In the genomic region with DNA sequence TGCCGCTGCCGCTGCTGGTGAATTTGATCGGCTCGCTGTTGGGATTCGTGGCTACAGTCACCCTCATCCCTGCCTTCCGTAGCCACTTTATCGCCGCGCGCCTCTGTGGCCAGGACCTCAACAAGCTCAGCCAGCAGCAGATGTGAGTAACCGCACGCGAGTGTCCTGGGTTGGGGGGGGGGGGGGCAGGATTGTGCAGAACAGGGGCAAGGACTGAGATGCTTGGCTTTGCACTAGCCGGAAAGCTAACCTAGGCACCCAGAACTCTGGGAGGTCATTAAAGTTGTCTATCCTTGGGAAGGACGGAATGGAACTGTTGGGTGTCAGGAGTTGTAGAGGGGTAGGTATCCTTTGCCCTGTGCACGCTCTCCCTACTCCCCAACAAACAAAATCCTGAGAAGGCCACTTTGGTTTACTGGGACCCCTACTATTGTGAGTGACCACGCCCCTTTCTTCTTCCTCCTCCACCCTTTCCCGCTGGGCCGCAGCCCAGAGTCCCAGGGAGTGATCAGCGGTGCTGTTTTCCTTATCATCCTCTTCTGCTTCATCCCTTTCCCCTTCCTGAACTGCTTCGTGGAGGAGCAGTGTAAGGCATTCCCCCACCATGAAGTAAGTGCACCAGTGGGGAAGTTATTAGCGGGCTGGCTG, we compare ENCODE assay signal across 8 mouse cellular contexts. TPM values are rescaled to one million over a fixed set of nuclear protein-coding genes. Genes with fewer than 3 reads are reported as not detected.
DNase-seq lines count a peak whose midpoint lies in the region; ATAC-seq and TF ChIP-seq lines count a peak whose summit lies in the region.

No protein-coding gene starts in this region.

- peak; percentile 34; the same call in 1 of the 2 replicates for TF ChIP-seq POLR2A in bone marrow, adult 2 months (IDR thresholded peaks at IDR 0.05; ENCODE audit: borderline replicate concordance, control insufficient read depth, low read depth, low read length)
- 0 out of 2 replicates have a peak, but pooled peaks have one; percentile 39 for TF ChIP-seq POLR2A in heart, adult 2 months (IDR thresholded peaks at IDR 0.05; ENCODE audit: insufficient read depth, low read depth, low read length)

- H3K27me3 ChIP-seq in heart, adult 2 months (ENCODE audit: control insufficient read depth, insufficient read depth, low read length): no peaks in the 10 kb centered on the region
- no peaks in the 10 kb centered on the region for H3K27me3 ChIP-seq in kidney, postnatal 0 days (ENCODE audit: insufficient read depth, low read length)

- under 1% methylated on average over 22 of the region's 22 CpGs for WGBS in bone marrow, adult 2 months
- WGBS in heart, adult 2 months: 1% methylated on average over 22 of the region's 22 CpGs
- WGBS in kidney, postnatal 0 days: under 1% methylated on average over 22 of the region's 22 CpGs

- peak overlapping the region; percentile 80 for H3K4me2 ChIP-seq in kidney, postnatal 0 days (ENCODE audit: low read length)

- 0 out of 2 replicates have a peak, but pooled peaks have one; percentile 27 for TF ChIP-seq EP300 in heart, adult 2 months (IDR thresholded peaks at IDR 0.05; ENCODE audit: insufficient read depth, low read depth, low read length)

- no peaks in the 10 kb centered on the region for H3K79me2 ChIP-seq in heart, adult 2 months (replicated peaks; ENCODE audit: control insufficient read depth, insufficient read depth, low read length)

- TF ChIP-seq CTCF in bone marrow, adult 2 months (IDR thresholded peaks at IDR 0.05; ENCODE audit: control insufficient read depth, insufficient read depth, low read length): no peak
- TF ChIP-seq CTCF in heart, adult 2 months (IDR thresholded peaks at IDR 0.05): no peak
- TF ChIP-seq CTCF in kidney, postnatal 0 days (IDR thresholded peaks at IDR 0.05; ENCODE audit: low read depth): no peak

- ATAC-seq in kidney, postnatal 0 days (replicated peaks; ENCODE audit: low FRiP score, low read depth): peak; percentile 18; the same call in 1 of the 2 replicates
- ATAC-seq in cerebellum, adult (ENCODE audit: insufficient number of reproducible peaks, low FRiP score, low TSS enrichment): no peak

- H3K4me3 ChIP-seq in bone marrow, adult 2 months (replicated peaks; ENCODE audit: control insufficient read depth, low read depth, low read length): peak overlapping the region; percentile 91
- peak overlapping the region; percentile 86 for H3K4me3 ChIP-seq in heart, adult 2 months
- peak overlapping the region; percentile 76 for H3K4me3 ChIP-seq in kidney, postnatal 0 days (replicated peaks; ENCODE audit: low read depth, low read length)

- H3K9ac ChIP-seq in heart, adult 2 months (ENCODE audit: low read depth, low read length): peak overlapping the region; percentile 88
- peak overlapping the region; percentile 81 for H3K9ac ChIP-seq in kidney, postnatal 0 days (ENCODE audit: low read depth, low read length)

- peak; percentile 44 for DNase-seq in adrenal gland, adult 2 months
- no peak for DNase-seq in adrenal gland, adult 8-10 months
- peak; percentile 66 to 72 for DNase-seq in heart, adult 2 months
- peak; percentile 76 for DNase-seq in kidney, postnatal 0 days (ENCODE audit: low spot score)
- DNase-seq in lung, postnatal 4 days: peak; percentile 59 to 66
- DNase-seq in left cerebral cortex, adult 8-10 months (ENCODE audit: low spot score in 2 of 2): no peak

- H3K9me3 ChIP-seq in kidney, postnatal 0 days (replicated peaks; ENCODE audit: low read length): no peaks in the 10 kb centered on the region

- H3K36me3 ChIP-seq in heart, adult 2 months (ENCODE audit: control insufficient read depth, insufficient read depth, low read length): no peaks in the 10 kb centered on the region
- H3K36me3 ChIP-seq in kidney, postnatal 0 days (ENCODE audit: insufficient read depth, low read length): 0 out of 2 replicates have a peak, but pooled peaks cover 13% of the 10 kb centered on the region

- peaks cover 3% of the 10 kb centered on the region for H3K4me1 ChIP-seq in bone marrow, adult 2 months (ENCODE audit: control insufficient read depth, insufficient read depth, low read length)
- peaks cover 3% of the 10 kb centered on the region for H3K4me1 ChIP-seq in heart, adult 2 months (ENCODE audit: control insufficient read depth, insufficient read depth, low read length)
- H3K4me1 ChIP-seq in kidney, postnatal 0 days (replicated peaks; ENCODE audit: insufficient read depth, low read length): peaks cover 8% of the 10 kb centered on the region; the same call in 1 of the 2 replicates

- H3K27ac ChIP-seq in bone marrow, adult 2 months (ENCODE audit: control insufficient read depth, insufficient read depth, low read depth, low read length, poor library complexity): peak overlapping the region; percentile 56
- H3K27ac ChIP-seq in heart, adult 2 months: peak overlapping the region; percentile 95
- peak overlapping the region; percentile 94 for H3K27ac ChIP-seq in kidney, postnatal 0 days

- intact Hi-C loops in heart, adult 2 months (cut with DNase I): loop anchor here (2.0 kb wide), 1 partner anchor 22 kb away; the partner anchor contains the start of gene Hinfp

RNA-seq across cellular contexts. Expression of gene Dpagt1, which starts 1.4 kb away (rescaled TPM):
- 10 to 100 TPM; 28.2 to 36.1 TPM for total RNA-seq in adrenal gland, adult 2 months (2021)
- 55.8 and 68.2 TPM in 2 replicates for polyA plus RNA-seq in adrenal gland, adult 2 months (2012; rRNA removed)
- 10 to 100 TPM; 31.4 to 37.0 (median 34.8) TPM for total RNA-seq in adrenal gland, adult 8-10 months (2022)
- polyA plus RNA-seq in bone marrow, adult 2 months (2011; ENCODE audit: insufficient read depth, insufficient read length, low replicate concordance, missing spikeins): 11.2 and 30.7 TPM in 2 replicates
- total RNA-seq in heart, adult 2 months (2021): 10 to 100 TPM; 18.9 to 20.6 TPM
- polyA plus RNA-seq in heart, adult 2 months (2012; rRNA removed): 34.3 and 51.3 TPM in 2 replicates
- polyA plus RNA-seq in kidney, postnatal 0 days (2015; fragmentation: Nextera tagmentation; extraction: Ambion mirVana): 32.2 and 33.6 TPM in 2 replicates
- total RNA-seq in left cerebral cortex, adult 8-10 months (2022): 10 to 100 TPM; 15.2 to 16.9 (median 16.5) TPM

RNA-seq across cellular contexts. Expression of gene C2cd2l, which starts 7.1 kb away (rescaled TPM):
- total RNA-seq in adrenal gland, adult 2 months (2021): 10 to 100 TPM; 46.1 to 59.0 TPM
- polyA plus RNA-seq in adrenal gland, adult 2 months (2012; rRNA removed): 100 and 106 TPM in 2 replicates
- 10 to 100 TPM; 42.6 to 60.5 (median 49.9) TPM for total RNA-seq in adrenal gland, adult 8-10 months (2022)
- 14.6 and 17.5 TPM in 2 replicates for polyA plus RNA-seq in bone marrow, adult 2 months (2011; ENCODE audit: insufficient read depth, insufficient read length, low replicate concordance, missing spikeins)
- 10 to 100 TPM; 14.4 to 15.7 TPM for total RNA-seq in heart, adult 2 months (2021)
- 20.4 and 29.9 TPM in 2 replicates for polyA plus RNA-seq in heart, adult 2 months (2012; rRNA removed)
- 11.6 and 13.0 TPM in 2 replicates for polyA plus RNA-seq in kidney, postnatal 0 days (2015; fragmentation: Nextera tagmentation; extraction: Ambion mirVana)
- 100 to 1,000 TPM; 201 to 282 (median 245) TPM for total RNA-seq in left cerebral cortex, adult 8-10 months (2022)

RNA-seq across cellular contexts. Expression of gene H2afx, which starts 7.3 kb away (rescaled TPM):
- total RNA-seq in adrenal gland, adult 2 months (2021): 10 to 100 TPM; 28.1 to 37.4 TPM
- 124 and 134 TPM in 2 replicates for polyA plus RNA-seq in adrenal gland, adult 2 months (2012; rRNA removed)
- 10 to 100 TPM; 25.9 to 44.6 (median 31.7) TPM for total RNA-seq in adrenal gland, adult 8-10 months (2022)
- polyA plus RNA-seq in bone marrow, adult 2 months (2011; ENCODE audit: insufficient read depth, insufficient read length, low replicate concordance, missing spikeins): 184 and 201 TPM in 2 replicates
- total RNA-seq in heart, adult 2 months (2021): 10 to 100 TPM; 12.8 TPM
- 12.7 and 14.2 TPM in 2 replicates for polyA plus RNA-seq in heart, adult 2 months (2012; rRNA removed)
- polyA plus RNA-seq in kidney, postnatal 0 days (2015; fragmentation: Nextera tagmentation; extraction: Ambion mirVana): 186 and 205 TPM in 2 replicates
- 10 to 100 TPM; 45.6 to 48.7 (median 47.8) TPM for total RNA-seq in left cerebral cortex, adult 8-10 months (2022)

RNA-seq across cellular contexts. Expression of gene Hmbs, which starts 16.8 kb away (rescaled TPM):
- 10 to 100 TPM; 80.7 to 92.6 TPM for total RNA-seq in adrenal gland, adult 2 months (2021)
- 75.0 and 80.6 TPM in 2 replicates for polyA plus RNA-seq in adrenal gland, adult 2 months (2012; rRNA removed)
- 100 to 1,000 TPM in 2 of 4 experiments, 10 to 100 TPM in 2; 82.8 to 122 (median 96.8) TPM for total RNA-seq in adrenal gland, adult 8-10 months (2022)
- polyA plus RNA-seq in bone marrow, adult 2 months (2011; ENCODE audit: insufficient read depth, insufficient read length, low replicate concordance, missing spikeins): 824 and 950 TPM in 2 replicates
- 10 to 100 TPM; 39.8 to 49.3 TPM for total RNA-seq in heart, adult 2 months (2021)
- polyA plus RNA-seq in heart, adult 2 months (2012; rRNA removed): 37.8 and 51.3 TPM in 2 replicates
- 88.2 and 95.8 TPM in 2 replicates for polyA plus RNA-seq in kidney, postnatal 0 days (2015; fragmentation: Nextera tagmentation; extraction: Ambion mirVana)
- 10 to 100 TPM; 19.4 to 21.5 (median 20.4) TPM for total RNA-seq in left cerebral cortex, adult 8-10 months (2022)

RNA-seq across cellular contexts. Expression of gene Hinfp, which starts 21.7 kb away (rescaled TPM):
- total RNA-seq in adrenal gland, adult 2 months (2021): 10 to 100 TPM; 16.6 to 24.9 TPM
- 13.5 and 13.8 TPM in 2 replicates for polyA plus RNA-seq in adrenal gland, adult 2 months (2012; rRNA removed)
- 10 to 100 TPM; 20.3 to 44.4 (median 31.8) TPM for total RNA-seq in adrenal gland, adult 8-10 months (2022)
- polyA plus RNA-seq in bone marrow, adult 2 months (2011; ENCODE audit: insufficient read depth, insufficient read length, low replicate concordance, missing spikeins): 9.1 and 21.6 TPM in 2 replicates
- total RNA-seq in heart, adult 2 months (2021): 10 to 100 TPM in 1 of 2 experiments, 1 to 10 TPM in 1; 6.9 to 10.2 TPM
- polyA plus RNA-seq in heart, adult 2 months (2012; rRNA removed): 12.6 and 16.0 TPM in 2 replicates
- polyA plus RNA-seq in kidney, postnatal 0 days (2015; fragmentation: Nextera tagmentation; extraction: Ambion mirVana): 14.9 and 18.5 TPM in 2 replicates
- 10 to 100 TPM; 30.2 to 34.9 (median 33.3) TPM for total RNA-seq in left cerebral cortex, adult 8-10 months (2022)

Comparison
In these comparisons a context has a peak if more than half of its experiments do, and no peak if none do; other contexts are left out.
1. DNase-seq: peak in adrenal gland, adult 2 months (single experiment), heart, adult 2 months (2 of 2), kidney, postnatal 0 days (single experiment) and lung, postnatal 4 days (2 of 2); none in adrenal gland, adult 8-10 months (single experiment) and left cerebral cortex, adult 8-10 months (0 of 2).
2. Peak in every context shown above with its lines, with median percentiles within 50 percentile points of each other: H3K27ac ChIP-seq and H3K4me3 ChIP-seq.